Mouse (Mus musculus) heart, postnatal 0 days (tissue): Measurements from ENCODE around the gene Phf11d.

Experiments
- CTCF ChIP-seq: IDR thresholded peaks from 2 replicates; pipeline ENCODE4 v1.5.1; 2016; ENCODE audit warnings: antibody characterized with exemption, control low read depth, low read depth
- EP300 ChIP-seq: IDR thresholded peaks from 2 replicates; pipeline ENCODE4 v1.6.1; 2016; ENCODE audit warnings: antibody characterized with exemption, low read depth

- TF ChIP-seq CTCF: peak; percentile 23; the same call in 1 of the 2 replicates
- TF ChIP-seq EP300: no peak
Measured at GRCm38 (mm10) chr14:59365244-59365644, at the start of gene Phf11d.
